Mouse (Mus musculus): ENCODE measurements at regions not wholly inside any gene's neighbourhood (a gene's known extent, or its start where the extent isn't known, plus 50 kb on each side); places are given as distances from the start of the nearest gene placed in this dataset.

DNA sequence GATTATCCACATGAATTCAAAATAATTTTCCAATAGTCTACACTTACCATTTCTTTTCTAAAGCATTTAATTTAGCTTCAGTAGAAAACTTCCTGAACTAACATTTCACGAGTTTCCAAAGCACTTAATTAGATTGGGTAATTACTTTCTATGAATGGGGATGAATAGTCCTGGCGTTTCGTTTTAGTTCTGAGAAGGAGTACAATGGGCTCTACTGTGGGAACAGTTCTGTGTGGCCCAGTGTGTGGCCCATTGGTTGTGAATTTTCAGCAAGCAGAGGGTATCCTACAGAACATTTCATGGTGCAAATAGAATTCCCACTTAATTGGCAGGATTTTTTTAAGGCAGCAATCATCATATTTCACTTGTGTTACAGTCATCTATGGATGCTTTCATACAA lies 95.5 kb downstream of the 1700017N19Rik start:
- DNase-seq: no peak

DNA sequence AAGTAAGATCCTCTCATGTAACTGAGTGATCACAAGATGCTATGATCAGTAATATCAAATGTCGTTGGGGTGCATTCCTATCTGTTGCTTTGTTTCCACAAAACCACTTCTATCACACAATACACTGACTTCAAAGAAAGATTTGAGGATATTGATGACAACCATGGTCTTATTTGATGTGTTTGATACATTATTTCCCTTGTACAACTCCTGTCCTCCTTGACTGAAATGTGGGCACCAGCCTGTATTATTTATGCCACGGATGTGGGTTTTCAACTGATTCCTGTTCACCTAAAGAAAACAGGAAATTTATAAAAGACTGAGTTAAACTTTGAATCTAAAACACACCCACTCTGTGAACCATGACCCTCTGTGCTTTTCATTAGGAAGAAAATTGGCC lies 105.7 kb downstream of the 1700017N19Rik start:
- no peak for DNase-seq

DNA sequence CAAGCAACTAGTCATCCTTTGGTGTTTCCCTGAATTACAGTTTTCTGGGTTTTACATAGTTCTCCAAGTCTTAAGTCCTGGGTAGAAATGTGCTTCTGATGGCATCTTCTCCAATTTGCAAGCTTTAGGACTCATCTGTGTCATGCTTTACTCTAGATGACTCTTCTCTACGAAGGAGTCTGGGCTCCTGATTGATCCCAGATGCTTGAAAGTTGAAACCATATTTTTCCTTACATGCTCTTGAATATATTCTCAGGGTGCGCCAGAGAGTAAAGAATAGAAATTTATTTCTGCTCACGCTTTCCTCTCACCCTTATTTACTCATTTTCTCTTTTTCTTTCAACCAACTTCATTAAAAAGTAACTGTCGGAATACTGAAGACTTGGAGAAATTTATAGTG lies 108.9 kb downstream of the 1700017N19Rik start:
- DNase-seq: peak; percentile 49

DNA sequence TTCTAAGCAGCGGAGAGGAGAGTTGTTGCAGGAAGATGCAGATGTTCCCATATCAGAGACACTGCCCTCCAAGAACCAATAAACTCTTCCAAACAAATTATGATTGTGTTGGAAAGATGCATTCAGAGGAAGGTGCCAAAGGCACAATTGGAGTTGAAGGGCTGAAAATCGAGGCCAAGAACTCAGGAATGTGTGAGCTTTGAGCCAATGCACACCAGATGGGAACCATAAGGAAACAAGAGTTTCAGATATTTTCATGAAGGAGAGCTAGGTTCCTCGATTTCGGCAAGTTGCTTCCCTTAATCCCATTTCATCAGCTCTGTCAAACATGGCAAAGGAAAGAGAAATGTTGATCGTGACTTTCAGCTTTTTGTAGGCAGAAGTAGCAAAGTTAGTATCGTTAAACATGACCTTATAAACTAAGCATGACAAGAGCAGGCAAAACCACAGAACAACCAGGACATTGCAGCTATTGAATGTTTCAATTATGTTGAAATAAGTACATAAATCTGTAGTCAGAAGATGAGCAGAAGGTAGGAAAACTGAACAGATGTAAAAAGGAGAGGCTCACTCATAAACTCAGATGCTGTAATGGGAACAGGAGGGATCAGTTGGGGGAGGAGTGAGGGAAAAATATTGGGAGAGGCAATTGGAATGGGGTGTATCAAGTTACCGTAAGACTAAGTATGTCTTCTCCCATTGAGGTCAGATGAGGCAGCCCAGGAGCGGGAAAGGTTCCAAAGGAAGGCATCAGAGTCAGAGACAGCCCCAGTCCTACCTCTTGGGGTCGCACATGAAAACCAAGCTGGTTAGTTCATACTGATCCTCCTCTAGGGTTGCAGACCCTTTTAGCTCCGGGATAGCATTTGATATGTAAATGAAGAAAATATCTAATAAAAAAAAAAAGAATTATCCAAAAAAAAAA lies 110.3 kb downstream of the 1700017N19Rik start:
- no peak for DNase-seq

DNA sequence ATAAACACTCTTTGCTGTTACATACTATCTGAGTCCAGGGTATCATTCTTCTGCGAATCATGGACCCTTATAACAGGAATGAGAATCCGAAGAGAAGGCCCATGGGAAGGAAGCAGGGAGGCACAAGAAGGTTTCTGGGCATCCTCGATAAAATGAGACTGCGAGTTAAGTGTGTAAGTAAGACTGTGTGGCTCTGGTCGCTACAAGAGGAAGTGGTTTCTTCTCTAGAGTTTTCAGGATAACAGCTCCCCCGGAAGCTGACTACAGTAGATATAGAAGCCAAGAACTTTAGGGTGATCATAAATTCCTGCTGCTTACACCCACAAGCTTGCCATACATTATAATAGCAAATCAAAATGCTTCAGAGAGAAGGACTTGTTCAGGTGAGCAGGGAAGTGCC lies 111.7 kb downstream of the 1700017N19Rik start:
- no peak for DNase-seq

DNA sequence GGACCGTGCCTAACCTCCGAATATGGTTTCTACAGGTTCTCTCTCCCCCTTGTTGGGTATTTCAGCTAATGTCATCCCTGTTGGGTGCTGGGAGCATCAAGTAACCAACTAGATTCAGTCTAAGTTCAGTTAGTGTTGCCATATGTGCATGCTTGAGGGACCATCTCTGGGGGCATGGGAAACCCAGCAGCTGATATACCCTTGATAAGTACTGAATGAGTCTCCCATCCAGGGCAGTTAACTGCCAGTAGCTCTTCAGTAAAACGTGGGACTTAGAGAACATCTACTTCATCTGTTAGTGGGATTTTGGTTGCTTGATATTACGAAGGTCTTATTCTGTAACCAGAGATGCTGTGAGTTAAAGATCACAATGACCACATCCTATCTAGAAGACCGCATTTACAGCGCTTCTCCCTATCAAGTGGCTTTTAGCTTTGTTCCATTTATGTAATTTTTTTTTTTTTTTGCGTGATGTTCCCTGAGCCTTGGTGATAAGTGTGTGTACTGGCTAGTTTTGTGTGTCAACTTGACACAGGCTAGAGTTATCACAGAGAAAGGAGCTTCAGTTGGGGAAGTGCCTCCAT lies 125.9 kb downstream of the 1700017N19Rik start:
- no peak for DNase-seq

DNA sequence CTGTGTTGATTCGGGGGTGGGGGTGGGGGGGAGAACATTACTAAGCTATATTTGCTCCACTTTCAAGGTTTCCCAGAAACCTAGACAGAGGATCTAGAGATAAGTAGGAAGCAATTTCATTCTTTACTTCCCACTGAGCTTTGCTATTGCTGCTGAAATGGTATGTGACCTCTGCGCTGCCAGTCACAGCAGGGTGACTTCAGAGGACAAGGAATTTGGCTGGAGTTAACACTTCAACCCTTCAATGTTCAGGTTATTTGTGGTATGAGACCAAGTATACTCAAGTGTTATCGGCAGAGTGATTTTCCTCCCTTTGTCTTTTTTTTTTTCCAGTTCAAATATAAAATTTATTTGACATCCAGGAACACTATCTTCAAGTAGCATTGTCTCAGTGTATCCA lies 128.3 kb downstream of the 1700017N19Rik start:
- peak; percentile 39 for DNase-seq

DNA sequence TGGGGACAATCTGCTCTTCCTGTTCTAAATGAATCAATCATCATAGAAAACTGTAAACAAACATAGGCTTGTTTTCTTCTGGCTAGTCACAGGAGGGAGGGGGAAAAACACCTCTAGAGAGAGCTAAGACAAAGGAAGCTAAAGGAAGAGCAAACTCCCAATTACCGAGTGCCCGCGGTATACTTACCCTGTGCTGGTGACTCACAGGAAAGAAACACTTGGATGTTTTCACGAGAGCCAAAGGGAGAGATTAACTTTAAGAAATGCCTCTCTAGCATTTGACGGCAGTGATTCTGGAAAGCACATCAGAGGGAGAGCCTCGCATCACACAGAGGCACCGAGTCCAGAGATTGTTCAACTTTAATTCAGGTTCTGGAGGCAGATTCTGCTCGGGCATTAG lies 151.0 kb downstream of the 1700017N19Rik start:
- no peak for DNase-seq

DNA sequence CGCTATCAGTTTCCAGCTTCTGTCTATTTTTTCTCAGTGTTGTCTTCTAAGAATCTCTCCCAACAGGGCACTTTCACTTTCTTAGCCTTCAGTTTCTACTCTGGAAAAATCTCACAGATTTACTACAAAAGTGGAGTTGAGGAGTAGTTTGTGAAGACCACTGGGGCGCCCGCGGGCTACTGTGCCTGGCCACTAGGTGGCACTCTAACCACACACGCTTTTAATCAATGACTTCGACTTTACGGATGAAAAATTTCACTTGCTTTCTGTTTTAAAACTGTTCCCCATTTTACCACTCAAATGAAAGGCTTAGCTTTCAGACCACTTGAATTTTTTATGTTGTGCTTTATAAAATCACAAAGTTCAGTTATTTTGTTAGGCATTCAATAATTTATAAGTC lies 151.8 kb downstream of the 1700017N19Rik start:
- DNase-seq: peak; percentile 79

DNA sequence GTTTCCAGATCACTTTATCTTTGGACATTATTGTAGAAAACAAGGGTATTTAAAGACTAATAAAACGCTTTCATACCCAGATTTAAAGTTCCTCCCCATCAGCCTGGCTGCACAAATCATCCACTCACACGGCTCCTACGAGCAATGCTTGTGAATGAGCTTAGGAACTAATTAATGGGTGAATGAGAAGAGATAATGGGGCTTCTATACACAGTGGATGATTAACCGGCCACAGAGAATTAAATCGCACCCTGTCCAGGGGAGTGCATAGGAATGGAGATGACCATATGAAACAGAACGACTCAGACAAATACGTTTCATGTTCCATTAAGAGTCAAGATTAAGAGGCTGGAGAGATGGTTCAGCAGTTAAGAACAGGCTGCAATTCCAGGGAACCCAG lies 155.9 kb downstream of the 1700017N19Rik start:
- DNase-seq: no peak

DNA sequence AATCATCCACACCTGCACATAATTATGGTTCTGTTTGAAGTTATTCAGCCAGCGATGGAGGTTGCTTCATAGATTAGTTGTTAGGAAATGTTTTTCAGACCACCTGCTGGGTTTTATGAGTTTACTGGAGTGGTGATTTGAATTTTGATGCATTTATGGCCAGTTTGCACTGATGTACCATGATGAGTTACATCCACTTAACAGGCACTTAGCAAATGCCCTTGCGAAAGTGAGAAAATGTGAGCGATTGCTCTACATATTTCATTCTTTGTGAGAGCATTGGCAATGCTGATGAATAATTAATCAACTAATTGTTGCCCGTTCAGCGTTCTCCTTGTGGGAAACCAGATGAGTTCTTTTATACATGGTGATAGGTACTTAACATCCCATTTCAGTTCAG lies 164.7 kb downstream of the 1700017N19Rik start:
- no peak for DNase-seq

DNA sequence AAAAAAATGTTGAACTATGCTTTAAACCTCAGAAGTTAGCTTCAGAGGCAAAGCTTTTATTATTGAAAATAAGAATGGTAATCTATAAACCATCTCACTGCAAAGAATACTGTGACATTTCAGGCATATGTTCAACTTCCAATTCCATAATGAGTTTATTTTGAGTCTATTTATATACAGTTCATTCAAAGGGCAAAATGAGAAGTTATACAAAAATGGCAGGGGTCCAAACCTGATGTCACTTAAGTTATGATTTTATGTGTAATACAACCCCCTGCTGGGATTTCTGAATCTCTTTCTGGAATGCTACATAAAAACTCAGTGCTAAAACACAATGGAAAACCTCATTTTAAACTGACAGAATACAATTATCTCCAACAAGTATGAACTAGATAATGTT lies 184.0 kb downstream of the 1700017N19Rik start:
- DNase-seq: no peak

DNA sequence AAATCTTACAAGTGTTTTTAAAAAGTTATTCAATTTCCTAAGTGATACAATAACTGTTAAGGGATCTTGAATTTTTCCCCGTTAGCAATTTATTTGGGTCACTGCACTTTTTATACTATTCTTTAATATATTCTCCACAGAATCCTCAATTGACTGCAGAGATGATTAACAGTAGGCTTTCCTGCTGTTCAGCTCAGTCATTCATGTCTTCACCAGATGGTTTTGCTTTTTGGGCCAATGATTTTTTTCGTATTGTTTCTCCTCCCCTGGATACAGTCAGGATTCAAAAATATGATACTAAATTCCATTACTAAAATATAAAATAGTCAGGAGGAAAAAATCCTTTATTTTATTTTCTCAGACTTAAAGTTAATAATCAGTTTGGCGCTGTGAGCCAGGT lies 201.9 kb downstream of the 1700017N19Rik start:
- no peak for DNase-seq

DNA sequence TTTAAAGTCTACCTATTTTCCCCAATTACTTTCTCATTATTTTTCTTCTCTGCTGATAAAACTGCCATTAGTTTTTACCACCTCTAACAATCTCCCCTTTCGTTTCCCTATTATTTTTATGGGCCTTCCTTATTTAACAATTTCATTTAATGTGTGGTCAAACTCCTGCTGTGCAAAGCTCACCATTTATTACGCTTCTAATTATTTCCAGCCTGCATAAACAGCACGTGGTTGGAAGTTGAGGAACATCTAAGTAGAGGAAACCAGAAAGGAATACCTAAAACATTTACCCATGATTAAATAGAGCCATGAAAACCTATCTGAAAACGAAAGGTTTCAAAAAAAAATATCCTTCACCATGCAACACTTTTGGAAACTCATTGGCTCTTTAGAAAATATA lies 202.3 kb downstream of the 1700017N19Rik start:
- DNase-seq: peak; percentile 19

DNA sequence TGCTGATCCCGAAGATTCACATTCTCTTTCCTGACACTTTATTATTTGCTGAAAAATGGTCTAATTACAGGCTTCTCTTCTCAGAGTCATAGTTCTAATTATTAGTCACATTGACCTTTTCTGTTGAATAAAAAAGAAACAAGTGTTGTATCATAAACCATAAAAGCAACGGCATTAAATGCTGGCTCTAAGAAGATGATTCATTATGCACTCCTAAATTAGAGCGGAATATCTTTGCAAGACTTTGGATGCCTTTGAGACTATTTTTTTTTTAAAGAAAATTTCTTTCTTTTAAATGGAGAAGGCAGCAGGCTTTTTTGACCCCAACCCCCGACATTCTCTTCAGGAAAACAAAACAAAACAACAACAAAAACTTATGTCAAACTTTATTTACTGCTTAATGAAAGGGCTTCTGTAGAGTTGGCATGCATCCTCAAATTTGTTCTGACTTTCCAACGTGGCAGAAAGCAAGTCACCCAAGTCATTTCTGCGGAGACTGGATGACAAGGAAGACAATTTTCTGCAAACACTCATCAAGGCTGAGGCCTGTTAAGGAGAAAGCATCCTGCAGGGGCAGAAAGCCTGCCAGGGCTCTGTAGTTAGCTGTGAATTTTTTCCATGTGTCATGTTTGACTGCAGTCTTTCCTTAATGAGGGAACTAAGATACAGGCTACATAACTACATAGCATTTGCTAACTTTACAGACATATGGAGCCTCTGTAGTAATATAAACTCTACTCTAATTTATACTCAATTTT lies 205.1 kb downstream of the 1700017N19Rik start:
- no peak for DNase-seq

DNA sequence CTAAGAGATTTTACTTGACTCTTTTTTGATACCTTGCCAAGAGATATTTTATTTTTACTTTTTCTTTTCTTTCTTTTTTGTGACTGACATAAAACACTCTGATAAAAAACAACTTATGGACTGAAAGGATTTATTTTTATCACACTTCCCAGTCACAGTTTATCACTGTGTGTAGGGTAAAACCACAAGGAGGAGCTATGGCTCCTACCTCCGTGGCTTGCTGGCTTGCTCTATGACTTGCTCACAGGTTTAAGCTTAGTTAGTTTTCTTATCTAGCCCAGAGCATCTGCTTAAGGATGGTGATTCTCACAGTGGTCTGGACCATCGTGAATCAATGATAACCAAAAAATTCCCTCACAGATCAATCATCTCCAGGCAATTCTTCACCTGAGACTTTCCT lies 221.4 kb downstream of the 1700017N19Rik start:
- no peak for DNase-seq

DNA sequence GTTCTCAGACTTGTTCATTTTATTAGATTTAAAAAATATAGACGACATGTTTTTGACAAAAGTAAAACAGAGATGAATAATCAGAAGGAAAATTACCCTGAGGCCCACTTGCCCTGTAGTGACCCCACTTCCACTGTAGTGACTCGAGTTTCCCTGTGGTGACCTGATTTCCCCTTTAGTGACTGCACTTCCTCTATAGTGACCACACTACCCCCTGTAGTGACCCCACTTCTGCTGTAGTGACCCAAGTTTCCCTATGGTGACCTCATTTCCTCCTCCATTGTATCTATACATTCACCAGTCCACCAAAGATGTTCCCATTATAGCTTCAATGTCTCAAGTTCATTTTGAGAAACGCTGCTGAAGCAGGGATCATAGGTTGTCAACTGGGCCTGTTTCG lies 244.5 kb downstream of the 1700017N19Rik start:
- no peak for DNase-seq

DNA sequence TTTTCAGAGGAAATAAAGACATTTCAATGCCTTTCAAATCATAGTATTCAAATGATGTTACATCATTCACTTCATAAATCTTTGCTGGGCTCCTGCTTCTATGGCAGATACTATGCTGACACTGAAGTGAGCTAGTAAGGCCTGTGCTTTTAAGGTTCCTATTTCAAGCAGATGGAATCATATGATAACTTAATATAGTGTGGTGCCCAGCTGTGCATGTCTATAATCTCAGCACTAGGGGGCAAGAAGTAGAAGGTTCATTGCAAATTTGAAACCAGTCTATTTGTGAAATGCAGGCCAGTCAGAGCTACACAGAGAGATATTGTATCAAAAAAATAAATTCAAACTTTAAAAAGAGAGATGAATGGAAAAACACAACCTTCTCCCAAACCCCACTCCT lies 262.9 kb downstream of the 1700017N19Rik start:
- DNase-seq: no peak

DNA sequence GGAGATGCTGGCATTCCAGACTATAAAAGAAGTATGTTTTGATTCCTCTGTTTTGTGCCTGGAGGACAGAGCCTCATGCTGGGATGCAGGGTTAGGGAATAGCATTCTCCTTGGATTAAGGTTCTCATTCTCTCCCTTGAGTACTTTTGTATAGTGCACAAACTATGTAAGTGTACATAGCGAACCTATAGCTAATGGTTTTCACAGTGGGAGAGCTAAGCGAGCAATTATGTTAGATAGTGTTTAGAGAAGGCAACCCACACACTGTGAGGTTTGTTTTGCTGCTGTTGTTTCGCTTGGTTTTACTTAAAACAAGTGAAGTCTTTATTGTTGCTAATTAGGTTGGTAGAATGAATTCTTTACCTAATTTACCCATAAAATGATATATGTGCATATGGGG lies 266.2 kb downstream of the 1700017N19Rik start:
- DNase-seq: no peak

DNA sequence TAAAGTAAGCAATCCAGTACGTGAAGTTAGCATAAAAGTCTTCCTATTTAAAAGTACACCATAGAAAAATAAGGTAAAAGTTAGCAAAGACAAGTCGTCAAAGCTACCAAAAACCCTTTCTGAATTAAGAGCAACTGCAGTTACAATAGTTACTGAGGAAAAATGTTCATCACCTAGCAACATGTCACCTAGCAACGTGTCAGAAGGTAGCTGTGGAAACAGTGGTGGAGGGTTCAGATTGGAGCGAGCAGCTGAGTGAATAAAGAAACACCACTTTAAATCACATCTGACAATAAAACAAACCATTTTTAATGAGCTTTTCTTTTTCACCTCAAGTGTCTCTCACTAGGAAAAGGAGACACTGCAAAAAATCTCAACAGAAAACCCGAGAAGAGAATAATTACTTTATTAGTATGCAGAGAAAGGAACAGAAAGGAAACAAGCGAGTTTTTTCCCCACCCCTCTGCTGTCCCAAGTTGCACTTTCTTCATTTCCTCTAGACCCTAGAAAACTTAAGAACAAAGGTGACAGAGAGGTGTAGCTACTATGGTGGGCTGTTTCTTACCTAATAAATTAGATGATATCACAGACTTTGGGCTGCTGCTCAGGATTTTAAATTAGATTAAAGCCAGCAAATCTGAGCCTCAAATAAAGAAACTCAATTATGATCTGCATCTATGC lies 275.4 kb downstream of the 1700017N19Rik start:
- DNase-seq: peak; percentile 77

DNA sequence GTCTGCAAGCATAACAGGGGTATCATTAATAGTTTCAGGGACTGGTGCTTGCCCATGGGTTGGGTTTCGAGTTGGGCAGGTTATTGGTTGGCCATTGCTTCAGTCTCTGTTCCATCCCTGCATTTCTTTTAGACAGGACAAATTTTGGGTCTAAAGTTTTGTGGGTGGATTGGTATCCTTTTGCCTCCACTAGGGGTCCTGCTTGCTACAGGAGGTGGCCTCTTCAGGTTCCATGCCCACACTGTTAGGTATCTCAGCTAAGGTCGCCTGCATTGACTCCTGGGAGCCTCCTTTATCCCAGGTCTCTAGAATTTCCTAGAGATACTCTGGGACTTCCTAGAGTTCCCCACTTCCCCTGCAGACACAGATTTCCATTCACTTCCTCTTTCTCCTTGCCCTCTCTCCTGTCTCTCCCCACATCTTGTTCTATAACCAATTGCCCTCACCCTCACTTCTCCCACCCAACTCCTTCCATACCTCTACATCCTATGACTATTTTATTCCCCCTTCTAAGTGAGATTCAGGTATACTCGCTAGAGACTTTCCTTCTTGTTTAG lies 278.2 kb downstream of the 1700017N19Rik start:
- DNase-seq: peak; percentile 18

DNA sequence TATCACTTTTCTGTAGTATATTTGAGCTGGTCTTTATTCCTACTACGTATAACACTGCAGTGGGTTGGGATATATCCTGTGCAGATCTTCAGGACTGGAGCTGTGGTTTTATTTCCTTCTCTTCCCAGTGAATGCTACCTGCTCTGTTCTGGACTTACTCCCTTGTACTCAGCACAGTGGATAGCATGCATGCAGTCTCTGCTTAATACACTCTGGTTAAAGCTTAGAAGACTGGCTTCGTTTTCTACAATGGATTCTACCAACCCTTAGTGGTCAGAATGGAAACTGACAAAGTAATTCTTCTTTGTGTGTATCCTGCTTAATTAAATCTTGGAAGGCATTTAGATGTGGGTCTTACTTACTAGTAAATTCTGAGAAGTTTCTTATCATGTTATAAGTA lies 292.3 kb downstream of the 1700017N19Rik start:
- DNase-seq: no peak

DNA sequence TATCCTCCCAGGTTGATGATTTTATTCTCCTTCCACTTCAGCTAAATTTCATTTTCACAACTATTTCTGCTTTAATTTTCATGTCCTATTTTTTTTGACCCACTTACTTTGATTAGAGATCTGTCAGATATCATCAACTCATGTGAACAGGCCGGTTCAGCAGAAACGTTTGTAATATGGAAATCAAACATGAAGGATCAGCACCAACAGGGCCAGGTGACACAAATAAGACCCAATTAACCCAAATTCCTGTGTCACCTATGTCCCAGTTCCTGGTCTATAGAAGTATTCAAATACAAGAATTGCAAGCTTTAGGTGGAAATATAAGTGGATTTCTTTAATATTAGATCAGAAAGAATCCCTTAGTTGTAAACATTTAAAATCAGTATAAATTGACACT lies 332.7 kb downstream of the 1700017N19Rik start:
- no peak for DNase-seq
